12 mouse cellular contexts compared by ENCODE assay signal in the genomic region with DNA sequence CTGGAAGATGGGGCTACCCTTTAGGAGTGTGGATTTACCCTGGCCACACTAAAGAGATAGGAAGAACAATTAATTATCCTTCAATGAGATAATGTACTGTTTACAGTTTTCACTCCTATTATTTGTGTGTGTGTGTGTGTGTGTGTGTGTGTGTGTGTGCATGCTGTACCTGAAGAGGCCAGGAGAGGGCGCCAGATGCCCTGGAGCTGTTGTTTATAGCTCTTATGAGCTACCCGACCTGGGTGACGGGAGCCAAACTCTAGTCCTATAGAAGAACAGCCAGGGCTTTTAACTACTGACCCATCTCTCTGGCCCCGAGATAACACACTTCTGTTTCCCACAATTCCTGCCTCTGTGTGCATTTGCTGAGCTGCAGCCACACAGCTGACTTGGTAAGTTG. TPM values are rescaled to one million over a fixed set of nuclear protein-coding genes. Genes with fewer than 3 reads are reported as not detected.
A peak's percentile ranks its signal among the peaks of the same experiment; 100 is the strongest.
DNase-seq lines count a peak whose midpoint lies in the region; ATAC-seq and TF ChIP-seq lines count a peak whose summit lies in the region.
"Had no signal": no experiment of that assay in that cellular context is flagged by ENCODE, and none has a peak within 500 bp of the region (broad histone marks: within the 10 kb centered on the region; RNA-seq: fewer than 3 reads in every experiment).

No protein-coding gene starts in this region.

- TF ChIP-seq RAD21 in MEL (IDR thresholded peaks at IDR 0.05; ENCODE audit: low read depth, low read length): no peak

- no peak overlapping the region for H3K27ac ChIP-seq in hindbrain, postnatal 0 days
- H3K27ac ChIP-seq in hindbrain, embryonic 10.5 days: no peak overlapping the region
- no peak overlapping the region for H3K27ac ChIP-seq in midbrain, postnatal 0 days (ENCODE audit: low read depth, low read length)
- no peak overlapping the region for H3K27ac ChIP-seq in midbrain, embryonic 15.5 days
- no peak overlapping the region for H3K27ac ChIP-seq in MEL (ENCODE audit: control insufficient read depth, low read depth, low read length)
- H3K27ac ChIP-seq in stomach, postnatal 0 days (replicated peaks): no peak overlapping the region

- no peak for TF ChIP-seq POLR2A in MEL (IDR thresholded peaks at IDR 0.05; ENCODE audit: control insufficient read depth in 1 of 2, insufficient read depth in 1 of 2, low read depth in 1 of 2, low read length in 2 of 2, poor library complexity in 1 of 2)

- no peak for ATAC-seq in hindbrain, postnatal 0 days
- no peak for ATAC-seq in midbrain, postnatal 0 days (ENCODE audit: low FRiP score)
- no peak for ATAC-seq in midbrain, embryonic 15.5 days (replicated peaks)
- no peak for ATAC-seq in stomach, postnatal 0 days (ENCODE audit: low FRiP score, low TSS enrichment)

- H3K4me1 ChIP-seq in hindbrain, postnatal 0 days (ENCODE audit: insufficient read depth, low read length): peaks cover 12% of the 10 kb centered on the region; the same call in 1 of the 2 replicates
- peaks cover 5% of the 10 kb centered on the region for H3K4me1 ChIP-seq in hindbrain, embryonic 10.5 days (replicated peaks)
- peaks cover 3% of the 10 kb centered on the region; the same call in 1 of the 2 replicates for H3K4me1 ChIP-seq in midbrain, postnatal 0 days (ENCODE audit: insufficient read depth, low read length)
- H3K4me1 ChIP-seq in midbrain, embryonic 15.5 days: peaks cover 6% of the 10 kb centered on the region
- no peaks in the 10 kb centered on the region for H3K4me1 ChIP-seq in MEL (ENCODE audit: control insufficient read depth in 1 of 2, insufficient read depth in 2 of 2, low read length in 2 of 2)
- peaks cover 6% of the 10 kb centered on the region; the same call in 1 of the 2 replicates for H3K4me1 ChIP-seq in stomach, postnatal 0 days (replicated peaks; ENCODE audit: control insufficient read depth, insufficient read depth)

- no peaks in the 10 kb centered on the region for H3K9me3 ChIP-seq in hindbrain, postnatal 0 days (ENCODE audit: low read length)
- H3K9me3 ChIP-seq in hindbrain, embryonic 10.5 days: no peaks in the 10 kb centered on the region
- H3K9me3 ChIP-seq in midbrain, postnatal 0 days (ENCODE audit: low read length): no peaks in the 10 kb centered on the region
- no peaks in the 10 kb centered on the region for H3K9me3 ChIP-seq in midbrain, embryonic 15.5 days
- H3K9me3 ChIP-seq in MEL (replicated peaks; ENCODE audit: insufficient read depth, low read length): no peaks in the 10 kb centered on the region
- no peaks in the 10 kb centered on the region for H3K9me3 ChIP-seq in stomach, postnatal 0 days (ENCODE audit: control insufficient read depth, low read length)

- H3K4me3 ChIP-seq in hindbrain, postnatal 0 days (ENCODE audit: low read length): no peak overlapping the region
- no peak overlapping the region for H3K4me3 ChIP-seq in hindbrain, embryonic 10.5 days
- no peak overlapping the region for H3K4me3 ChIP-seq in midbrain, postnatal 0 days (ENCODE audit: low read depth, low read length)
- no peak overlapping the region for H3K4me3 ChIP-seq in midbrain, embryonic 15.5 days
- H3K4me3 ChIP-seq in MEL (ENCODE audit: control insufficient read depth in 1 of 2, insufficient read depth in 1 of 2, low read depth in 2 of 2, low read length in 2 of 2): no peak overlapping the region
- H3K4me3 ChIP-seq in stomach, postnatal 0 days (ENCODE audit: low read depth, low read length): no peak overlapping the region
- H3K4me3 ChIP-seq: erythroblast, embryonic 14.5 days had no signal

- H3K9ac ChIP-seq in hindbrain, postnatal 0 days (replicated peaks; ENCODE audit: low read length): no peak overlapping the region
- H3K9ac ChIP-seq in midbrain, postnatal 0 days (replicated peaks; ENCODE audit: low read length, poor library complexity, severe bottlenecking): no peak overlapping the region
- H3K9ac ChIP-seq in midbrain, embryonic 15.5 days: no peak overlapping the region
- H3K9ac ChIP-seq in MEL (ENCODE audit: control insufficient read depth, low read depth, low read length, poor library complexity, severe bottlenecking): no peak overlapping the region
- H3K9ac ChIP-seq in stomach, postnatal 0 days (ENCODE audit: low read length): no peak overlapping the region

- no peaks in the 10 kb centered on the region for H3K36me3 ChIP-seq in hindbrain, postnatal 0 days (ENCODE audit: insufficient read depth, low read length)
- no peaks in the 10 kb centered on the region for H3K36me3 ChIP-seq in hindbrain, embryonic 10.5 days
- no peaks in the 10 kb centered on the region for H3K36me3 ChIP-seq in midbrain, postnatal 0 days (ENCODE audit: insufficient read depth, low read length)
- no peaks in the 10 kb centered on the region for H3K36me3 ChIP-seq in midbrain, embryonic 15.5 days (replicated peaks)
- no peaks in the 10 kb centered on the region for H3K36me3 ChIP-seq in MEL (ENCODE audit: control insufficient read depth in 1 of 2, insufficient read depth in 2 of 2, low read length in 2 of 2)
- no peaks in the 10 kb centered on the region for H3K36me3 ChIP-seq in stomach, postnatal 0 days (ENCODE audit: control insufficient read depth, insufficient read depth, low read length)

- no peak for DNase-seq in hindbrain, postnatal 0 days (ENCODE audit: low spot score)
- no peak for DNase-seq in hindbrain, embryonic 10.5 days (ENCODE audit: low spot score)
- DNase-seq in midbrain, postnatal 0 days (ENCODE audit: low spot score): no peak
- DNase-seq in MEL (ENCODE audit: low read depth, low spot score) (no peak), adipocyte (ENCODE audit: low spot score) (no peak)
- DNase-seq in stomach, postnatal 0 days (ENCODE audit: low spot score): no peak
- DNase-seq: adrenal gland, postnatal 10 days; heart, adult 11 months; kidney, postnatal 10 days; lung, adult 2 months had no signal

- TF ChIP-seq CTCF in hindbrain, postnatal 0 days (IDR thresholded peaks at IDR 0.05; ENCODE audit: low read depth): peak; percentile 36
- peak; percentile 21; the same call in 1 of the 2 replicates for TF ChIP-seq CTCF in midbrain, postnatal 0 days (IDR thresholded peaks at IDR 0.05)
- TF ChIP-seq CTCF in MEL (IDR thresholded peaks at IDR 0.05 in 2 of 3, conservative IDR thresholded peaks at IDR 0.05 in 1 of 3; ENCODE audit: control insufficient read depth in 1 of 3, insufficient read depth in 1 of 3, low read depth in 2 of 3, low read length in 3 of 3, poor library complexity in 1 of 3, severe bottlenecking in 1 of 3): peak in 2 of 3 experiments; percentile 30 to 43; a peak in 3 of 6 replicates
- TF ChIP-seq CTCF in stomach, postnatal 0 days (IDR thresholded peaks at IDR 0.05; ENCODE audit: low read depth): peak; percentile 45; the same call in 1 of the 2 replicates

- no peaks in the 10 kb centered on the region for H3K79me2 ChIP-seq in MEL (ENCODE audit: control insufficient read depth, insufficient read depth, low read length, poor library complexity)

- no peak overlapping the region for H3K4me2 ChIP-seq in hindbrain, postnatal 0 days (ENCODE audit: low read depth, low read length)
- H3K4me2 ChIP-seq in midbrain, postnatal 0 days (ENCODE audit: low read depth, low read length, poor library complexity, severe bottlenecking): no peak overlapping the region
- no peak overlapping the region for H3K4me2 ChIP-seq in midbrain, embryonic 15.5 days
- H3K4me2 ChIP-seq in stomach, postnatal 0 days (replicated peaks; ENCODE audit: low read depth): no peak overlapping the region

- no peak for TF ChIP-seq EP300 in MEL (IDR thresholded peaks at IDR 0.05; ENCODE audit: low read depth in 1 of 2, low read length in 2 of 2)
- no peak for TF ChIP-seq EP300 in stomach, postnatal 0 days (optimal IDR thresholded peaks at IDR 0.05)

- WGBS in hindbrain, postnatal 0 days: 83% methylated on average over 4 of the region's 4 CpGs
- WGBS in hindbrain, embryonic 10.5 days: 82% methylated on average over 4 of the region's 4 CpGs
- 88% methylated on average over 4 of the region's 4 CpGs for WGBS in midbrain, postnatal 0 days
- 87% methylated on average over 4 of the region's 4 CpGs for WGBS in midbrain, embryonic 15.5 days
- WGBS in stomach, postnatal 0 days: 90% methylated on average over 4 of the region's 4 CpGs

- no peaks in the 10 kb centered on the region for H3K27me3 ChIP-seq in hindbrain, postnatal 0 days (ENCODE audit: insufficient read depth, low read length)
- no peaks in the 10 kb centered on the region for H3K27me3 ChIP-seq in hindbrain, embryonic 10.5 days (ENCODE audit: insufficient read depth, poor library complexity, severe bottlenecking)
- no peaks in the 10 kb centered on the region for H3K27me3 ChIP-seq in midbrain, postnatal 0 days (ENCODE audit: insufficient read depth, low read length)
- no peaks in the 10 kb centered on the region for H3K27me3 ChIP-seq in midbrain, embryonic 15.5 days (replicated peaks)
- H3K27me3 ChIP-seq in MEL (ENCODE audit: control insufficient read depth in 1 of 2, insufficient read depth in 2 of 2, low read length in 2 of 2): no peaks in the 10 kb centered on the region; a peak in 1 of 4 replicates
- no peaks in the 10 kb centered on the region for H3K27me3 ChIP-seq in stomach, postnatal 0 days (ENCODE audit: control insufficient read depth, insufficient read depth, low read length)

RNA-seq across cellular contexts. Expression of a gene that starts 25.4 kb away (rescaled TPM):
- total RNA-seq in hindbrain, postnatal 0 days (2014; rRNA removed): 276 and 314 TPM in 2 replicates
- 437 and 441 TPM in 2 replicates for polyA plus RNA-seq in hindbrain, postnatal 0 days (2015; fragmentation: Nextera tagmentation; extraction: Ambion mirVana)
- 222 and 241 TPM in 2 replicates for polyA plus RNA-seq in hindbrain, embryonic 10.5 days (2016; fragmentation: Nextera tagmentation; extraction: Ambion mirVana)
- total RNA-seq in midbrain, postnatal 0 days (2014; rRNA removed): 337 and 343 TPM in 2 replicates
- polyA plus RNA-seq in midbrain, postnatal 0 days (2015; fragmentation: Nextera tagmentation; extraction: Ambion mirVana): 412 and 433 TPM in 2 replicates
- 334 and 335 TPM in 2 replicates for polyA plus RNA-seq in midbrain, embryonic 15.5 days (2015; fragmentation: Nextera tagmentation; extraction: Ambion mirVana)
- 381 and 395 TPM in 2 replicates for total RNA-seq in MEL (2012; rRNA removed)
- 100 to 1,000 TPM; 257 to 389 TPM for polyA plus RNA-seq in MEL (2012; ENCODE audit: insufficient read depth in 1 of 2, insufficient read length in 2 of 2, low read depth in 1 of 2, low replicate concordance in 2 of 2, missing spikeins in 1 of 2)
- polyA plus RNA-seq in stomach, postnatal 0 days (2015; fragmentation: Nextera tagmentation; extraction: Ambion mirVana): 189 and 193 TPM in 2 replicates

RNA-seq across cellular contexts. Expression of a gene that starts 52.4 kb away (rescaled TPM):
- 2.2 and 3.3 TPM in 2 replicates for total RNA-seq in hindbrain, postnatal 0 days (2014; rRNA removed)
- polyA plus RNA-seq in hindbrain, postnatal 0 days (2015; fragmentation: Nextera tagmentation; extraction: Ambion mirVana): 3.3 and 4.3 TPM in 2 replicates
- 9.3 and 10.8 TPM in 2 replicates for polyA plus RNA-seq in hindbrain, embryonic 10.5 days (2016; fragmentation: Nextera tagmentation; extraction: Ambion mirVana)
- 2.0 and 2.6 TPM in 2 replicates for total RNA-seq in midbrain, postnatal 0 days (2014; rRNA removed)
- polyA plus RNA-seq in midbrain, postnatal 0 days (2015; fragmentation: Nextera tagmentation; extraction: Ambion mirVana): 3.1 and 3.2 TPM in 2 replicates
- 5.1 and 5.5 TPM in 2 replicates for polyA plus RNA-seq in midbrain, embryonic 15.5 days (2015; fragmentation: Nextera tagmentation; extraction: Ambion mirVana)
- 0.12 and 0.29 TPM in 2 replicates for total RNA-seq in MEL (2012; rRNA removed)
- polyA plus RNA-seq in MEL (2012; ENCODE audit: insufficient read depth in 1 of 2, insufficient read length in 2 of 2, low read depth in 1 of 2, low replicate concordance in 2 of 2, missing spikeins in 1 of 2): 1 to 10 TPM in 1 of 2 experiments, not detected in 1; 2.3 TPM
- polyA plus RNA-seq in stomach, postnatal 0 days (2015; fragmentation: Nextera tagmentation; extraction: Ambion mirVana): 3.6 and 3.7 TPM in 2 replicates
